Comparison of ENCODE assay signal across 8 mouse cellular contexts in the genomic region with DNA sequence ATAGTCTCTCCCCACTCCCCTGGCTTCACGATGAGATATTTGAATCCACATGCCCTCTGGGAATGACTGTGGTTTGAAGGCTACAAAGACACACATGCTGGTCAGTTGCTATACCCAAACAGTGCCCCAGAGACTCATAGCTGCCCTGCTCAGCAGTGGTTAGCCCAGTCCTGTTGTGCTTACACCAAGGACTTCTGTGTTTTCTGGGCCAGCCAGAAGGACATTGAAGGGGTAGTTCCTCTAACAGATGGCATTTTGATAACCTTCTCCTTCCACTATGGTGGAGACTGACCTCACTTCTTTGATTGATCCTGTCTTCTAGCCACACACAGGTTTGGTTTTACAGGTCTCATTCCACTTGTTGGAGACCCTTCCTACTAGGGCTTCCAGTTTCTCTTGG.
DNase-seq lines count a peak whose midpoint lies in the region; ATAC-seq and TF ChIP-seq lines count a peak whose summit lies in the region.

No protein-coding gene starts in this region.

- 0 out of 2 replicates have a peak overlapping the region, but pooled peaks have one; percentile 6 for H3K4me3 ChIP-seq in heart, embryonic 10.5 days
- H3K4me3 ChIP-seq in liver, embryonic 12.5 days, result no peak overlapping the region
- no peak overlapping the region for H3K4me3 ChIP-seq in liver, postnatal 0 days (ENCODE audit: low read depth, low read length)
- no peak overlapping the region for H3K4me3 ChIP-seq in neural tube, embryonic 15.5 days (replicated peaks)

- no peaks in the 10 kb centered on the region for H3K9me3 ChIP-seq in heart, embryonic 10.5 days
- H3K9me3 ChIP-seq in liver, embryonic 12.5 days (replicated peaks), result no peaks in the 10 kb centered on the region
- 0 out of 2 replicates have a peak, but pooled peaks cover 2% of the 10 kb centered on the region for H3K9me3 ChIP-seq in liver, postnatal 0 days (ENCODE audit: low read length)
- no peaks in the 10 kb centered on the region for H3K9me3 ChIP-seq in neural tube, embryonic 15.5 days (replicated peaks)

- 70% methylated on average over 1 of the region's 1 CpGs for WGBS in heart, embryonic 10.5 days
- WGBS in liver, embryonic 12.5 days (ENCODE audit: insufficient replicate concordance), result 63% methylated on average over 1 of the region's 1 CpGs
- WGBS in liver, postnatal 0 days (ENCODE audit: insufficient replicate concordance), result 67% methylated on average over 1 of the region's 1 CpGs
- WGBS in neural tube, embryonic 15.5 days, result 73% methylated on average over 1 of the region's 1 CpGs

- H3K9ac ChIP-seq in liver, embryonic 12.5 days, result no peak overlapping the region
- H3K9ac ChIP-seq in liver, postnatal 0 days (replicated peaks), result no peak overlapping the region
- no peak overlapping the region for H3K9ac ChIP-seq in neural tube, embryonic 15.5 days (replicated peaks)

- no peaks in the 10 kb centered on the region for H3K36me3 ChIP-seq in heart, embryonic 10.5 days
- no peaks in the 10 kb centered on the region for H3K36me3 ChIP-seq in liver, embryonic 12.5 days
- no peaks in the 10 kb centered on the region for H3K36me3 ChIP-seq in liver, postnatal 0 days (replicated peaks; ENCODE audit: insufficient read depth, low read length)
- H3K36me3 ChIP-seq in neural tube, embryonic 15.5 days, result no peaks in the 10 kb centered on the region

- TF ChIP-seq EP300 in liver, postnatal 0 days (IDR thresholded peaks at IDR 0.05; ENCODE audit: low read depth), result no peak

- TF ChIP-seq CTCF in liver, postnatal 0 days (IDR thresholded peaks at IDR 0.05; ENCODE audit: low read depth), result no peak

- ATAC-seq in liver, embryonic 12.5 days, result 0 out of 2 replicates have a peak, but pooled peaks have one; percentile 8
- no peak for ATAC-seq in liver, postnatal 0 days
- peak; percentile 55 to 56; a peak in 2 of 4 replicates for ATAC-seq in hematopoietic stem cell, adult 5-6 weeks (replicated peaks in 1 of 2; ENCODE audit: insufficient read depth in 1 of 2, low FRiP score in 2 of 2, low TSS enrichment in 1 of 2, low read depth in 1 of 2, poor library complexity in 2 of 2, severe bottlenecking in 2 of 2)
- ATAC-seq in neural tube, embryonic 15.5 days (ENCODE audit: low FRiP score), result no peak

- intact Hi-C loops in heart, postnatal 36 days (cut with DNase I), result loop anchor here (5.0 kb wide), 1 partner anchor 187 kb away; no protein-coding TSS in a partner anchor

- no peak for DNase-seq in heart, embryonic 10.5 days (ENCODE audit: low spot score)
- no peak for DNase-seq in heart, postnatal 36 days
- DNase-seq in liver, postnatal 0 days, result no peak
- DNase-seq in B cell, adult 2 months, result no peak
- DNase-seq in urinary bladder, postnatal 4 days (ENCODE audit: low spot score in 2 of 2), result no peak

- H3K4me2 ChIP-seq in liver, embryonic 12.5 days, result peak overlapping the region; percentile 12; the same call in 1 of the 2 replicates
- no peak overlapping the region for H3K4me2 ChIP-seq in liver, postnatal 0 days (ENCODE audit: low read depth, low read length)
- H3K4me2 ChIP-seq in neural tube, embryonic 15.5 days, result no peak overlapping the region

- peaks cover 45% of the 10 kb centered on the region for H3K4me1 ChIP-seq in heart, embryonic 10.5 days
- H3K4me1 ChIP-seq in liver, embryonic 12.5 days, result peaks cover 26% of the 10 kb centered on the region
- H3K4me1 ChIP-seq in liver, postnatal 0 days (ENCODE audit: insufficient read depth), result peaks cover 23% of the 10 kb centered on the region
- H3K4me1 ChIP-seq in neural tube, embryonic 15.5 days, result peaks cover 27% of the 10 kb centered on the region

- H3K27me3 ChIP-seq in heart, embryonic 10.5 days (ENCODE audit: insufficient read depth, poor library complexity, severe bottlenecking), result no peaks in the 10 kb centered on the region
- H3K27me3 ChIP-seq in liver, embryonic 12.5 days (replicated peaks), result no peaks in the 10 kb centered on the region
- no peaks in the 10 kb centered on the region for H3K27me3 ChIP-seq in liver, postnatal 0 days (ENCODE audit: insufficient read depth, low read length)
- no peaks in the 10 kb centered on the region for H3K27me3 ChIP-seq in neural tube, embryonic 15.5 days (replicated peaks)

- H3K27ac ChIP-seq in heart, embryonic 10.5 days, result peak overlapping the region; percentile 85
- H3K27ac ChIP-seq in liver, embryonic 12.5 days, result peak overlapping the region; percentile 58; the same call in 1 of the 2 replicates
- H3K27ac ChIP-seq in liver, postnatal 0 days (ENCODE audit: low read depth), result no peak overlapping the region
- H3K27ac ChIP-seq in neural tube, embryonic 15.5 days (replicated peaks), result peak overlapping the region; percentile 60; the same call in 1 of the 2 replicates

Comparison
In these comparisons a context has a peak if more than half of its experiments do, and no peak if none do; other contexts are left out.
1. ATAC-seq: peak in liver, embryonic 12.5 days (single experiment) and hematopoietic stem cell, adult 5-6 weeks (2 of 2); none in liver, postnatal 0 days (single experiment) and neural tube, embryonic 15.5 days (single experiment).